Mouse (Mus musculus) myocyte (in vitro differentiated cells): ENCODE data around the gene Cipc.

Source experiments
- CEBPB ChIP-seq: IDR thresholded peaks from 2 replicates; pipeline ENCODE4 v1.6.1; 2011; ENCODE audit warnings: mild to moderate bottlenecking, moderate library complexity; ENCODE audit not compliant: poor library complexity, insufficient read depth, severe bottlenecking
- E2F4 ChIP-seq: IDR thresholded peaks from one replicate; pipeline ENCODE4 v1.6.1; 2011; ENCODE audit warnings: mild to moderate bottlenecking, control low read depth, moderate library complexity; ENCODE audit not compliant: insufficient read depth
- MAX ChIP-seq: IDR thresholded peaks from one replicate; pipeline ENCODE4 v1.6.1; 2011; ENCODE audit warnings: low read depth, mild to moderate bottlenecking, control low read depth
- MYOD1 ChIP-seq, 3 experiments: IDR thresholded peaks; one replicate each; pipeline ENCODE4 v1.6.1; 2011; ENCODE audit warnings: control low read depth in 2 of 3, low read depth in 2 of 3, mild to moderate bottlenecking in 2 of 3, moderate library complexity in 1 of 3; ENCODE audit not compliant: insufficient read length in 2 of 3, control insufficient read depth in 1 of 3
- POLR2A ChIP-seq: IDR thresholded peaks from one replicate; pipeline ENCODE4 v1.6.1; 2011; ENCODE audit warnings: low read depth, mild to moderate bottlenecking, control low read depth, moderate library complexity; ENCODE audit not compliant: insufficient read length
- POLR2AphosphoS2 ChIP-seq: IDR thresholded peaks from one replicate; pipeline ENCODE4 v1.6.1; 2011; ENCODE audit warnings: low read depth, control low read depth; ENCODE audit not compliant: insufficient read length
- REST ChIP-seq: IDR thresholded peaks from one replicate; pipeline ENCODE4 v1.6.1; 2011; ENCODE audit warnings: mild to moderate bottlenecking, control low read depth, moderate library complexity; ENCODE audit not compliant: insufficient read depth, insufficient read length
- SRF ChIP-seq: IDR thresholded peaks from one replicate; pipeline ENCODE4 v1.6.1; 2011; ENCODE audit warnings: low read depth; ENCODE audit not compliant: control insufficient read depth, insufficient read length
- TCF12 ChIP-seq: IDR thresholded peaks from one replicate; pipeline ENCODE4 v1.6.1; 2011; ENCODE audit warnings: mild to moderate bottlenecking, control low read depth; ENCODE audit not compliant: poor library complexity, insufficient read depth, severe bottlenecking
- USF1 ChIP-seq: IDR thresholded peaks from one replicate; pipeline ENCODE4 v1.6.1; 2011; ENCODE audit warnings: low read depth, mild to moderate bottlenecking, control low read depth, moderate library complexity

DNA sequence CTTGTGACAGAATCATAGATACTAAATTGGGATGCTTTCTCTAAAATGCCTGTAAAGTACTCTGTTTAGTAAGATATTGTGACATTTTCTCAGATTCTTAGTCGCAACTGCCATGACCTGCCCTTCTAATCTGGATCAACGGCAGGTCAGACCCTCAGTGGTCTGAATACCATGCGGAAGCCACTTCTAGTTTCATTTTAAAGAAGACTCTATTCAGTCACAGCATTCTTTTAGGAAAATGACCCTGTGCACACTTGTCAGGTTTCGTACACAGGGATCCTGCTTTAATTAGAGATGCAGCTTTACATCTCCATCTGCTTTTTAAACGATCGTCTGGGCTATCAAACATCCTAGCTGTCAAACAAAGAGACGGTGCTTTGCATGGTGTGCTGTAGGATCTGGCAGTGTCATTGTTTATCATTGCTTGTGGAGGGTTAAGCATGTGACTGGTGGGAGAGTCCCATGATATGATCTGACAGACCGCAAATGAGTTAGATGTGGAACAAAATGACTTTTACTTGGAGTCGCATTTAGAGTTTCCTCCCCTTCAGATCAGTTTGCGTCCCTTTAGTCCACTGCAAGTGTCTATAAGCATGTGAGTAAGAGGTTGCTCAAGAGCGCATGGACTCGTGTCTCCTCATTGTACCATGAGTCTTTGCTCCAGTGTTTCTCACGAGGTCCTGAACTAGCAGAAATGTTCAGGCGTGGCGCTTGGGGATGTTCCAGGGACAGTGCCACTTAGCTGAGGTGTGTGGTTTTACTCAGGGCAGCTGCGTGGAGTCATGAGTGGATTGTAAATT, 3.5 kb downstream of the Cipc start:
- TF ChIP-seq POLR2A (no peak), USF1 (no peak), POLR2AphosphoS2 (no peak), MYOD1 (IDR thresholded peaks at IDR 0.05; ENCODE audit: control insufficient read depth in 1 of 3, insufficient read length in 2 of 3, low read depth in 2 of 3) (no peak), REST (no peak), TCF12 (no peak), SRF (no peak), MAX (no peak), CEBPB (no peak), E2F4 (no peak)
